Mouse (Mus musculus) embryonic facial prominence, embryonic 11.5 days (tissue): ENCODE measurements at regions not wholly inside any gene's neighbourhood (a gene's known extent, or its start where the extent isn't known, plus 50 kb on each side); places are given as distances from the start of the nearest gene placed in this dataset.

Experiments used
- ATAC-seq: fragments of 200-750 bp; cut with Nextera tagmentation; replicated peaks from 2 replicates; pipeline ENCODE4 v1.8.0; 2017; ENCODE audit warnings: low read depth; ENCODE audit not compliant: insufficient number of reproducible peaks, low FRiP score, low TSS enrichment
- DNase-seq: peaks from one replicate; pipeline ENCODE4 v3.0.0-alpha.2; 2015; ENCODE audit warnings: low spot score
- H3K27ac ChIP-seq: fragments of 300-500 bp; sonication (generic); replicated peaks from 2 replicates; pipeline ENCODE4 v1.5.1; 2014; ENCODE audit warnings: mild to moderate bottlenecking, low read depth, low read length, control low read depth
- H3K27me3 ChIP-seq: fragments of 300-500 bp; sonication (generic); 2 replicates; pipeline ENCODE4 v1.6.1; 2014; ENCODE audit warnings: mild to moderate bottlenecking, low read length, moderate library complexity, mixed read lengths; ENCODE audit not compliant: control insufficient read depth, insufficient read depth
- H3K36me3 ChIP-seq: fragments of 300-500 bp; sonication (generic); replicated peaks from 2 replicates; pipeline ENCODE4 v1.6.1; 2014; ENCODE audit warnings: low read depth, mild to moderate bottlenecking, low read length, moderate library complexity, mixed read lengths; ENCODE audit not compliant: control insufficient read depth, insufficient read depth
- H3K4me1 ChIP-seq: fragments of 300-500 bp; sonication (generic); 2 replicates; pipeline ENCODE4 v1.6.1; 2014; ENCODE audit warnings: low read length, mixed read lengths; ENCODE audit not compliant: control insufficient read depth, insufficient read depth
- H3K4me2 ChIP-seq: fragments of 300-500 bp; sonication (generic); 2 replicates; pipeline ENCODE4 v1.6.1; 2014; ENCODE audit warnings: low read depth, mild to moderate bottlenecking, control low read depth, low read length, moderate library complexity
- H3K4me3 ChIP-seq: fragments of 300-500 bp; sonication (generic); 2 replicates; pipeline ENCODE4 v1.5.1; 2014; ENCODE audit warnings: low read depth, low read length, control low read depth
- H3K9ac ChIP-seq: fragments of 300-500 bp; sonication (generic); replicated peaks from 2 replicates; pipeline ENCODE4 v1.6.1; 2014; ENCODE audit warnings: mild to moderate bottlenecking, control low read depth, low read length
- H3K9me3 ChIP-seq: fragments of 300-500 bp; sonication (generic); replicated peaks from 2 replicates; pipeline ENCODE4 v1.6.1; 2016; ENCODE audit warnings: mild to moderate bottlenecking, low read length, inconsistent platforms, mixed read lengths; ENCODE audit not compliant: control insufficient read depth
- WGBS: fragments of 180-500 bp; shearing (Covaris S2); extraction: QIAGEN DNeasy Blood & Tissue Kit; methylation state at CpG from one replicate; pipeline ENCODE4 v1.1.7; 2014; 5-methylcytosine and 5-hydroxymethylcytosine counted together

DNA sequence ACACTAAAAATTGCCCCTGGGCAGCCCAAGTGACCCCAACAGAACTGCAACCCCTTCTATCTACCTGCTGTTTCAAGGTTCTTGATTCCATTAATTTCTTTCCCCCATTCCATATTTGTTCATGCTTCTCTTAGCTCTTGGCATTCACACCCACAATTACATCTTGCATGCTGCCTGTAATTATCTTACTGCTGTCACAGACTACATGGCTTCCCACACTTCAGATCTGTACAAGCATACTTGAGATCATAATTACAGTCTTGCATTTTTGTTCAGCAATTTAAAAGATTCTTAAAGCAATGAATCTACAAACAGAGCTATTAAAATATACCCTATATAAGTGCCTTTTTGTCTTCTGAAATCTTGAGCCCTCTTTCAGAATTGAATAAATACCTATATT, 352.4 kb downstream of the Arl4a start:
- ATAC-seq (no peak), DNase-seq (no peak)
- H3K4me3 ChIP-seq = no peak overlapping the region
- no peaks in the 10 kb centered on the region for H3K36me3 ChIP-seq
- no peaks in the 10 kb centered on the region for H3K9me3 ChIP-seq
- H3K9ac ChIP-seq = no peak overlapping the region
- no peaks in the 10 kb centered on the region for H3K4me1 ChIP-seq
- no peak overlapping the region for H3K27ac ChIP-seq
- H3K27me3 ChIP-seq = no peaks in the 10 kb centered on the region
- no peak overlapping the region for H3K4me2 ChIP-seq

GRCm38 (mm10) chr12:39682121-39682520, 355.7 kb downstream of the Arl4a start:
- Histone ChIP-seq H3K9me3 (no peaks in the 10 kb centered on the region), H3K4me2 (no peak overlapping the region), H3K4me1 (no peaks in the 10 kb centered on the region), H3K27me3 (no peaks in the 10 kb centered on the region), H3K36me3 (no peaks in the 10 kb centered on the region), H3K9ac (no peak overlapping the region), H3K27ac (no peak overlapping the region), H3K4me3 (no peak overlapping the region)
- ATAC-seq = no peak
- DNase-seq = no peak
- WGBS = 80% methylated on average over 1 of the region's 1 CpGs

DNA sequence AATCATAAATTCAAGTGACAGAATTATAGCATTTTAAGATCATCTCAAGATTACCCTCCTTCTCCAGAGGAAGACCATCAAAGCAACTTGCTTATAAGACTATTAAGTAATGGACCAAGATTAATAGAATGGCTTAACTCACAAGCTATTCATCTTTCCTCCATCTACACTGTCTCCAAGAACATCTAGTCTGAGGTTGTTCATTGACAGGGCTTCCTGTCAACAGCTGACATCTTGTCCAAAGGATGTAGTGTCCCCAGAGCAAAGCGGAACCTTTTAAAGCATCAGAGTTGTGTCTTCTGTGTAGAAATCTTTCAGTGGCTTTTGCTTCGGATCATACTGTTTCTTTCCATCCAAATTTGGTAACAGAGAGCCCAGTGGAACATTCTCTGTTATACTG, 362.2 kb downstream of the Arl4a start:
- DNase-seq = no peak
- Histone ChIP-seq H3K4me1 (no peaks in the 10 kb centered on the region), H3K27me3 (no peaks in the 10 kb centered on the region), H3K27ac (no peak overlapping the region), H3K9ac (no peak overlapping the region), H3K9me3 (no peaks in the 10 kb centered on the region), H3K4me3 (no peak overlapping the region), H3K4me2 (no peak overlapping the region), H3K36me3 (no peaks in the 10 kb centered on the region)
- no peak for ATAC-seq
- WGBS = 91% methylated on average over 2 of the region's 2 CpGs

GRCm38 (mm10) chr12:39667701-39668100, 370.1 kb downstream of the Arl4a start:
- WGBS = 71% methylated on average over 2 of the region's 2 CpGs
- no peak for DNase-seq

DNA sequence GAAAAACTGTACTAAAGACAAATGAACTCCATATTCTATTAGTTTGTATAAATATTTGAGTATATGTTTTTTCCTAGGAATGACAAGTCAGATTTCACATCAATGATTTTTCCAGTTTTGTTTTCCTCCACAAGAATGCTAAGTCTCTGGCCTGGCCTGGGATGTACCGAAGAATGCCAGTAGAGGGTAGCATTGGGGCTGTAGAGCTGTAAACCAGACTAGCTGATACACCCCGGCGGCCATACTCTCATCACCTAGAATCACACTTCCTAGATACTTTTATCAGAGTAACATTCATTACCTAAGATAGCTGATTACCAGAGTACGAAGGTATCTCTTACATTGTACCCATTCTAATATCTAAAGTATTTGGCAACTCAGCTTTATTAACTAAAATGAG, 372.4 kb downstream of the Arl4a start:
- no peak overlapping the region for H3K4me2 ChIP-seq
- no peaks in the 10 kb centered on the region for H3K27me3 ChIP-seq
- ATAC-seq = no peak
- peak; percentile 78 for DNase-seq
- no peaks in the 10 kb centered on the region for H3K9me3 ChIP-seq
- no peak overlapping the region for H3K27ac ChIP-seq
- no peaks in the 10 kb centered on the region for H3K36me3 ChIP-seq
- 21% methylated on average over 4 of the region's 4 CpGs for WGBS
- no peak overlapping the region for H3K4me3 ChIP-seq
- H3K9ac ChIP-seq = no peak overlapping the region
- no peaks in the 10 kb centered on the region for H3K4me1 ChIP-seq

More at GRCm38 (mm10) chr12:39667701-39668100, 370.1 kb downstream of the Arl4a start:
- no peaks in the 10 kb centered on the region for H3K27me3 ChIP-seq
- no peak overlapping the region for H3K27ac ChIP-seq
- ATAC-seq = no peak
- H3K4me3 ChIP-seq = no peak overlapping the region
- no peak overlapping the region for H3K4me2 ChIP-seq
- no peaks in the 10 kb centered on the region for H3K36me3 ChIP-seq
- no peaks in the 10 kb centered on the region for H3K4me1 ChIP-seq
- H3K9ac ChIP-seq = no peak overlapping the region
- H3K9me3 ChIP-seq = no peaks in the 10 kb centered on the region

GRCm38 (mm10) chr12:39660420-39660819, 377.4 kb downstream of the Arl4a start:
- Histone ChIP-seq H3K27me3 (no peaks in the 10 kb centered on the region), H3K4me2 (no peak overlapping the region), H3K9ac (no peak overlapping the region), H3K36me3 (no peaks in the 10 kb centered on the region), H3K4me1 (no peaks in the 10 kb centered on the region), H3K27ac (no peak overlapping the region), H3K9me3 (no peaks in the 10 kb centered on the region), H3K4me3 (no peak overlapping the region)
- DNase-seq = no peak
- ATAC-seq = no peak
- WGBS = 63% methylated on average over 4 of the region's 4 CpGs

DNA sequence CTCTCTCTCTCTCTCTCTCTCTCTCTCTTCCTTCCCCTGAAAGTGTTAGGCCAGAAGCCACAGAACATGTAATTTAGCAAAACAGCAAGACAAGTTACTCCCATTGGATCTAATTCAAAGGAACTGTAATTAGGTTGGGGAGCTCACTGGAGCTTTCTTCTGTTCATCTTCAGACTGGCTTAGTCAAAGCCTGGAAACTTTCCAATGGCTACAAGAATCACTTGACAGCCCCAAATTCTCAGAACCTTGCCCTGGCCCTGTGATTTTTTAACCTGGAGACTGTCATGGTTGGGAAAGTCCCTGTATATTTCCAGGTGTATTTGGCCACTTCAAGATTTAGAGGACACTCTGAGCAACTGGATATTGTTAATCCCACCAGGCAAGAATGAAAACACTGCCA, 381.2 kb downstream of the Arl4a start:
- no peak for DNase-seq
- Histone ChIP-seq H3K27ac (no peak overlapping the region), H3K9ac (no peak overlapping the region), H3K36me3 (no peaks in the 10 kb centered on the region), H3K4me2 (no peak overlapping the region), H3K27me3 (no peaks in the 10 kb centered on the region), H3K4me1 (no peaks in the 10 kb centered on the region), H3K9me3 (no peaks in the 10 kb centered on the region), H3K4me3 (no peak overlapping the region)
- no peak for ATAC-seq

GRCm38 (mm10) chr12:39648952-39649351, 388.9 kb downstream of the Arl4a start:
- Histone ChIP-seq H3K4me1 (no peaks in the 10 kb centered on the region), H3K9me3 (no peaks in the 10 kb centered on the region), H3K27me3 (no peaks in the 10 kb centered on the region), H3K36me3 (no peaks in the 10 kb centered on the region), H3K4me2 (no peak overlapping the region), H3K4me3 (no peak overlapping the region), H3K9ac (no peak overlapping the region), H3K27ac (no peak overlapping the region)
- no peak for ATAC-seq
- no peak for DNase-seq

DNA sequence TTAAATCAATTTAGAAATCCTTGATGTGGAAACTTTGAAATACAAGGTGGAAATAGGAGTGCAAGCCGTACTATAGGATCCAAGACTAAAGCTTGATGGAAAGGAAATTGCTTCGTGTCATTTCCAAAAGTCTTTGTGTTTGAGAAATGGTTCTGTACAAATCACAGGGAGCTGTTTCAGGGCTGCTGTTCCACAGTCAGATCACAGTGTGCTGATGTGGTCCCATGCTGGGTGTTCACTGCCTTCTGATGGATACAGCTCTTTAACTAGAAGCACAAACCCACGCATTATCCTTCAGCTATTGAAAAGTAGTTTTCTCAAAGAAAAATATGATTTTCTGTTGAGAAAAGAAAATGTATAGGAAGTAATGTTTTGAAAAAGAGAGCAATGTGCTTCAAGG, 391.3 kb downstream of the Arl4a start:
- DNase-seq (no peak), ATAC-seq (no peak)
- Histone ChIP-seq H3K4me1 (no peaks in the 10 kb centered on the region), H3K27ac (no peak overlapping the region), H3K9ac (no peak overlapping the region), H3K4me2 (no peak overlapping the region), H3K9me3 (no peaks in the 10 kb centered on the region), H3K4me3 (no peak overlapping the region), H3K27me3 (no peaks in the 10 kb centered on the region), H3K36me3 (no peaks in the 10 kb centered on the region)
- 78% methylated on average over 3 of the region's 3 CpGs for WGBS
